Mouse (Mus musculus) MEL (cell line): ENCODE results near the gene A730071L15Rik.
A peak's percentile ranks its signal among the peaks of the same experiment; 100 is the strongest.

Source experiments
- CTCF ChIP-seq, 3 experiments: IDR thresholded peaks in 2 of 3; conservative IDR thresholded peaks in 1 of 3; 2 replicates each; pipeline ENCODE4 v1.5.1; 2011 to 2012; ENCODE audit warnings: low read length in 3 of 3, low read depth in 2 of 3, mild to moderate bottlenecking in 2 of 3, improper control_type of control experiment in 1 of 3, inconsistent platforms in 1 of 3, mixed read lengths in 1 of 3, moderate library complexity in 1 of 3; ENCODE audit not compliant: control insufficient read depth in 1 of 3, insufficient read depth in 1 of 3, poor library complexity in 1 of 3, severe bottlenecking in 1 of 3
- ELF1 ChIP-seq: IDR thresholded peaks from 2 replicates; pipeline ENCODE4 v1.6.1; 2014; ENCODE audit warnings: low read depth, mild to moderate bottlenecking, inconsistent platforms, low read length, improper control_type of control experiment, moderate library complexity
- EP300 ChIP-seq, 2 experiments: IDR thresholded peaks; 2 replicates each; pipeline ENCODE4 v1.6.1; 2011; ENCODE audit warnings: improper control_type of control experiment in 2 of 2, low read length in 2 of 2, low read depth in 1 of 2, mild to moderate bottlenecking in 1 of 2
- ETS1 ChIP-seq: IDR thresholded peaks from 2 replicates; pipeline ENCODE4 v1.6.1; 2012; ENCODE audit warnings: low read depth, mild to moderate bottlenecking, inconsistent platforms, low read length, improper control_type of control experiment, moderate library complexity
- POLR2A ChIP-seq, 2 experiments: IDR thresholded peaks; 2 replicates each; pipeline ENCODE4 v1.6.1; 2011 to 2012; ENCODE audit warnings: low read length in 2 of 2, mild to moderate bottlenecking in 2 of 2, control low read depth in 1 of 2, improper control_type of control experiment in 1 of 2, low read depth in 1 of 2, moderate library complexity in 1 of 2; ENCODE audit not compliant: control insufficient read depth in 1 of 2, insufficient read depth in 1 of 2, poor library complexity in 1 of 2
- TCF12 ChIP-seq: IDR thresholded peaks from 2 replicates; pipeline ENCODE4 v1.6.1; 2014; ENCODE audit warnings: low read depth, mild to moderate bottlenecking, inconsistent platforms, low read length, improper control_type of control experiment, moderate library complexity
- USF1 ChIP-seq: IDR thresholded peaks from 2 replicates; pipeline ENCODE4 v1.6.1; 2014; ENCODE audit warnings: low read depth, mild to moderate bottlenecking, inconsistent platforms, low read length, improper control_type of control experiment, moderate library complexity
- ZNF384 ChIP-seq: IDR thresholded peaks from 2 replicates; pipeline ENCODE4 v1.6.1; 2012; ENCODE audit warnings: low read depth, mild to moderate bottlenecking, inconsistent platforms, low read length, improper control_type of control experiment

DNA sequence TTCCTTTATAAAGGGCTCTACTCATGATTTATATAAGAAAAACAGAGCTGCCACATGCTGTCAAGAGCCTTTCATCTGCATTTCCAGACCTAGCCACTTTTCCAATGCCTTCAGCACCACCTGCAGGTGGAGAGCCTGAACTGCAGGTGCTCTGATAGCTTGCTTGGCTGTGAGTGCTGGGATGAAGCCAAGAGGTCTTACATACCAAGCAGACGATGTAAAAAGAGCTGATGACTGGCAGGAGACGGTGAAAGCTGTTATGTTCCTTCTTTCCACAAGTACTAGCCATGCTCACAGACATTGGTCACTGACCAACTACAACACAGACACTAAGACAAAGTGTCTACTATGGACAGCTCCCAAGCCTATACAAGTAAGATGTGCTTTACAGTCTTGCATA is 12.0 kb upstream of the A730071L15Rik start:
- TF ChIP-seq ZNF384 (no peak), CTCF (IDR thresholded peaks at IDR 0.05 in 2 of 3, conservative IDR thresholded peaks at IDR 0.05 in 1 of 3; ENCODE audit: control insufficient read depth in 1 of 3, insufficient read depth in 1 of 3, low read depth in 2 of 3, low read length in 3 of 3, poor library complexity in 1 of 3, severe bottlenecking in 1 of 3) (peak; percentile 87 to 97 (median 97)), USF1 (no peak), EP300 (IDR thresholded peaks at IDR 0.05; ENCODE audit: low read depth in 1 of 2, low read length in 2 of 2) (no peak), POLR2A (IDR thresholded peaks at IDR 0.05; ENCODE audit: control insufficient read depth in 1 of 2, insufficient read depth in 1 of 2, low read depth in 1 of 2, low read length in 2 of 2, poor library complexity in 1 of 2) (no peak), ETS1 (no peak), ELF1 (no peak), TCF12 (no peak)
